Mouse (Mus musculus) left cerebral cortex, adult 18-20 months (tissue): ENCODE measurements around the gene Boll. TPM values are rescaled to one million over a fixed set of nuclear protein-coding genes. Genes with fewer than 3 reads are reported as not detected.
"Not testable (repeated sequence)": the region's sequence is repeated elsewhere in the genome, so short reads cannot be mapped to it uniquely, and the experiment has no call there.

Source experiments
- DNase-seq, 2 experiments: peaks; one replicate each; pipeline ENCODE4 v3.0.0; 2021 to 2022; ENCODE audit warnings: low spot score in 2 of 2, mixed read lengths in 1 of 2
- long read RNA-seq, 2 experiments: library from polyadenylated mRNA; stranded (forward); transcript quantifications; one replicate each; pipeline ENCODE4 v2.0.0; 2021
- total RNA-seq, 2 experiments: library from RNA; stranded (reverse); gene quantifications; 2 replicates each; pipeline ENCODE4 v1.2.3; 2021

Gene Boll
- not detected for total RNA-seq
- long read RNA-seq, experiment 1, partial matches to known transcripts = 0 of 1 reads
- long read RNA-seq, experiment 1, other reads (novel, unspliced or antisense) = 1 of 1 reads
- long read RNA-seq, experiment 2 = 0 reads

DNA sequence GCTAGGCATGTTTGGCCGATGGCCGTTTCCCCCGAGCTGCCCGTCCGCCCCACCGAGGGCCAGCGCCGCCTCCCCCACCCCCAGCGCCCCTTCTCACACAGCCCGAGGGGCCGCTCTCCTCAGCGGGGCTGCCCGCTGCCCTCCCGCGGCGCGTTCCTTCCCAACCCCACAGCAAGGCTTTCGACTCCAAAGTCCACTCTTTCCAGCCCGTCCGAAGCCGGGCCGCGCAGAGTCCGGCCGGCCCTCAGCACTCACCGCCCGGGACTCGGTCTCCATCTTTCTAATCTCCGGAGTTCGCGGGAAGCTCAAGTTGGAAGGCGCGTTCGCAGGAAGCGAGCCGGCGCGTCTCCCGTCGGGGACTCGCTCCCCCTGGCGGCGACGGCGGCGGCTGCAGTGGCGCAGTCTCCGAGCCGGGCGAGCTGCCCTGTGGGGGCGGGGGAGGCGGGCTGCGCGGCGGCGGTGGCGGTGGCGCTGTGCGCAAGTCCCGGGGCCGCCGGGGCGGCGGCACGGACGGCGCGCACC is at the start of gene Boll:
Gene Boll (minus strand): TSS at position 426 of the 522 bp plus-strand sequence.
- DNase-seq = peak; percentile 39 to 50

DNA sequence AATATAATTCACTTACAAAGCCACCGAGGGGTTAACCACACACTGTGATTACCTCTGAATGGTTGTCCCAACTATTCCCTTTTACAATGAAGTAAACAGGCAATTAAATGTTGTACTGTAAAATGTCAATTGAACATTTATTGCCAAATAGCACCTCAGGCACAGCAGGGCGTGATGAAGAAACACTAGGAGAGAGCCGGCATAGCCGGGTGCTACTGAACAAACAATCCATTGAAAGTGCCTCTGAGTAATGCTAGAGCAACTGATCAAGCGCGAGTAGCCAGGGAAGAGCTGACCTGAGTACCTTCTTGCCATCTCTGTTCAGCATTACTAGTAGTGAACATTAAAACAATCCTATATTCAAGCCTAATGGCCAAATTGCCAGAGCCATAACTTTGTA is 49.3 kb upstream of the Boll start:
- no peak for DNase-seq

DNA sequence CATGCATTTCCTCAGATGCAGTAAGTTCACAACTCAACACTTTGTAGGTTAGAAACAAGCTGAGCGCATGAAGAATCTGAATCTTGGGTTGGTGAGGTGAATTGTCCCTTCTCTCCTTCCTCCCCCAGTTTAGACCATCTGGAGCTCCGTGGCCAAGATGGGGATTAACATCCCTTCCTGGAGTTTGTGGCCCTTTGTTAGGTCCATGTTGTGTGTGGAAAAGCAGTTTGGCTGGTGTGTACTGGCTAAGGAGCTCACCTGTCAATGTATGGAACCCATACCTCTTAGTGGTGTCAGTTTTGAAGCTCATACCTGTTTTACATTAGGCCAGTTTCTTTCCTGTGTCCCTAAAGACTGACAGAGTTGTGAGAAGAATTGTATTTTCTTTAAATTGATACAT is 47.8 kb upstream of the Boll start:
- no peak for DNase-seq

DNA sequence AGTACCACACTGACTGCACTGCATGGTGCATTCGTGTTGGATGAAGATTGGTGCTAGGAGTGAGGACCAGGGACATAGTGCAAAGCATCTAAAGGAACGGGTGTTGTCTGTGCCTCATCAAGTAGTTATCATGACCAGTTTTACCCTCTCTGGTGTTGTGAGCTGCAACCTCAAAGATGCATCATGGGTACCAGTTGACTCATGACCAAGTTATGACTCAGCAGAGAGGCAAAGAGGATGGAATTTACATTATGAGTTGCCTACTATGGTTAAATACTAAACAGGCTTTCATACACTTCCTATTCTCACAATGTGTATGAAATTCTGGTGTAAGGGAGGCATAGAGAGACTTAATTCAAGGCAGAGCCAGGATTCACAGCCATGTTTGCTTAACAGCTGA is 47.4 kb upstream of the Boll start:
- DNase-seq = no peak

DNA sequence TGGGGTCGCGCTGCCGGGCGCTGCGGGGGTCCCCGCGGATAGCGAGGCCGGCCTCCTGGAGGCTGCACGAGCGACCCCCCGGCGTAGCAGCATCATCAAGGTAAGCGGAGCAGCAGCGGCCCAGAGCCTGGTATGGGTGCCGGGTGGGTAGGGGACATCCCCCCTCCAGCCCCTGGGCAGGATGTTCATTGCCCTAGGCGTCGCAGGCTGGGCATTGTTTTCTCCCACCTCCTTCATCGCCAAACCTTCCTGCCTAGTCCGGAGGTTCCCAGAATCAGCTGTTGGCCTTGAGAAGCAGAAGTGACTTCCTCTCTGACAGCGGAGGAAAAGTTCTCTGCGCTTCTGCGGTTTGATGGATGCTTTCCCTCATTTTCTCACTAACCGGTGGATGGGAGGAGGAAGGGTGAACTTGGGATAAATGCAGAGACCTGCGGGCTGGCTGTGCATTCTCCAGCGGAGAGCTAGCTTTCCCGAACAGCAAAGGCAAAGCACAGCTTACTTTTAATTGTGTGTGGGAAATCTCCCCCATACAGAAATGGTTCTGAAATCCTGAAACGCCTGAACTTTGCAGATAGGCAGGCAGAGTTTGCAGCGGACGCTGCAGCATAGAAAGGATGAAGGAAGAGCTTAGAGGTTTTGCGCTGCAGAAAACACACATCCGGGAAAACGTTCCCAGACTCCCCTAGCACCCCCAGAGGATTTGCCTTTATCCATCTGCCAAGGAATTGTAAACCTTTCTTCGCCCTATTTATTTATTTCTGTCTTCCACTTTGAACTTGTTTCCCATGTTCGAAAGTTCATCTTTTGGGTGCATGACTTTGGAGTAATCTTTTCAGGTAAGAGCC is 43.5 kb upstream of the Boll start:
- peak; percentile 13 to 27 for DNase-seq

DNA sequence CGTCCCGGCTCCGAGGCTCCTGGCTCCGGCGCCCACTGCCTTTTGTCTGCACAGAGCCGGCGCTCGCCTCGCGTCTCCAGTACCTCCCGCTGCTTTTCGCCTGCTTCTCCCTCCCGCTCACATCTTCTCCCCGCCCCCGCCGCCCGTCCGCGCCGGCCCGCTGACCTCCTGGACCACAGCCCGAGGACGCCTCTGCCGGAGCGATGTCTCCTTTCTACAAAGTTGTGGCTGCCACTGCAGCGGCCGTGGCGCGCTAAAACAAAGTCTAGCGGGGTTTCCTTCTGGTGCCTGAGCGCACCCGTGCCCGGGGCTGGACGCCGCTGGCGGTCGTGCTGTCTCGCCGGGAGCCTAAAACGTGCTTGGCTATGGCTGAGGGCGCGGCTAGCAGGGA is 42.7 kb upstream of the Boll start:
- peak; percentile 70 to 76 for DNase-seq

DNA sequence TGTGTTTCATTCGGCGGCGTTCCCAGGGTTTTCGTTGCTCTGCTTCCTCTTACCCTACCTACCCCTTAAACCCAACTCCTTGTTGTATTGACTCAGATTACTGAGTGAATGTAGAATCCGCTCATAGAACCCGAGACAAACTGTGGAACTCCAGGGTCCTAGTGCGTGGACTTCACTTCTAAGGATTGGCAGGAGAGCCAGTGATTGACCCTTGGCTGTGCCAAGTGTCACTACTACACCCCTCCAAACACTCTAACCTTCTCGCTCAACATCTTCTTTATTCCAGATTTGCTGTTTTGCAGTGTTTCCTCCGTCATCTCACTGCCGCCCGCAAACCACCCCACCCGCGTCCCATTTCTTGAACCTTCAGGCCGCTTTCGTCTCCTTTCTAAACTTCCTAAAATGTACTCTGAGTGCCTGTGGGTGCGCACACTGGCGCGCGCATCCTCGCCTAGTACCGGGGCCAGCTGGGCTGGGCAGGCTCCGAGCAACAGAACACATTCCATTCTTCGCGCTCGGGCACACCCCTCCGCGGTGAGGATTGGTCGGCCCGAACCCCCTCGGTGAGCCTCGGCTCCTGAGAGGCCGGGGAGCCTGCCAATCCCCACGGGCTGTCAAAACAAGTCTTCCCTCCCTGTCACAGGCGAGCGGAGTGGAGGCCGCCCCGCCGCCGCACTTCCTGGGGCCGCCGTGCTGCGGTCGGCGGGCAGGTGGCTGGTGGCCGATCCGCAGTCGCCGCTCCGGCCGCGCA is 42.2 kb upstream of the Boll start, which contains the start of gene Plcl1:
Gene Plcl1 (plus strand): TSS at position 650 of the 751 bp plus-strand sequence.
- DNase-seq = peak; percentile 93 to 96

DNA sequence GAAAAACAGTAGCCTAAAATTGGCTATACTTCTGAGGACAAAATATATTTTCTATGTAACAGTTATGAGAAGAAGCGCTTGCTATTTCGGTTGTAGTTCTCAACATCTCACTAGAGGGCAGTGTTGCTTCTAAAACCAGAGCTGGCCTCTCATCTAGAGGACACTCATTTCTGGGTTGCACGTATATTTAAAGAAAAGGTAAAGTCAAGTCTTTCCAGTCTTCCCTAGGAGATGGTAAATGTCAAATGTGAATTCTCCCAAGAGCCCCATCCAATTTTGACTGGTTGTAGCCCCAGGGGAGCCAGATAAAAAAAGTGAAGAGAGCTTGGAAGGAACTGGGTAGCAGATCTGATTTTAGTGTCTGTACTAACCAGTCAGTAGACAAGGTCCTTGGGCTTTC is 41.2 kb upstream of the Boll start:
- DNase-seq = peak; percentile 65 to 80

DNA sequence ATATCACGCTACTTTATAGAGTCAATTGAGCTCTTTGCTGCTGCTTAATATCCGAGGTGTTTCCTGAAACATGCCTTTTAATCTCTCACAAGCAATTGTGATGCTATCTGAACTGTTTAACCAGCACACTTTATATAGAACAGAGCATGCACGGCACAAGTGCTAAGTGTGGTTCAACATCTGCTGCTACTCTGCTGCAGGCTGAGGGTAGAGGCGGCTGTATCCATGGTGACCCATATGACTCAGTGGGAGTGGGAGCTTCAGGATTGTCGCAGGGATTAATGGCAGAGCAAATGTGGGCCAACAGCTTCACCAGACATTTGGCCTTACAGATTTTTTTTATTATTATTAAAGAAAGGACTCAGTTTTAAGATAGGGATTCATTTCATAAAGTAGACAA is 36.6 kb upstream of the Boll start:
- peak; percentile 17 to 52 for DNase-seq

DNA sequence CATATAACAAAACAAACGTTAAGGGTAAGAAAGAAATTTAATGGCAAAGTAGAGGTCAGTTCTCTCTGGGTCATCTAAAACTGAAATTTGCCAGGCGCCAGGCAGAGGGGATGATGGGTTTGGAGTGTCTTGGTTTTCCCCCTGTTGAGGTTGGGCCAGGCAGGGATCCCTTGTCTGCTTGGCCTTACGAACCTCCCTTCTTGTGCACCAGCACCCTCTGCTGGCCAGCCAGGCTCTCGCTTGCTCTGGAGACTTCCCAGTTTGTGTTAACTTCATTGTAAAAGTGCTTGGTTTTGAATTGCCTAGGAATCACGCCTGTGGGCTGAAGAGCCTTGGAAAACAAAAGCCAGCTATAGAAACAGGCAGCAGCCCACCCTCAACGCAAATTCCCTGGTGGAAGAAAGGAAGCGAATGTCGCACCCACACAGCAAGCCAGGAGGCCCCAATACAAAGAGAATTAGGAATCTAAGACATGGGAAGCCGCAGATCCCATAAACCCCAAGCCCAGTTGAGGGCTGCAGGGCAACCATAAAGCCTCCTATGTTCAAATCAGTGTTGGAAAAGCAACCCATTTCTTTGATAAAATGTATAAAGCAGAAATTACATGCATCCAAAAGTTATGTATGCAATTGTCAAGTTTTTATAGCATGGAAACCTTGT is 20.0 kb upstream of the Boll start:
- DNase-seq = peak; percentile 88

DNA sequence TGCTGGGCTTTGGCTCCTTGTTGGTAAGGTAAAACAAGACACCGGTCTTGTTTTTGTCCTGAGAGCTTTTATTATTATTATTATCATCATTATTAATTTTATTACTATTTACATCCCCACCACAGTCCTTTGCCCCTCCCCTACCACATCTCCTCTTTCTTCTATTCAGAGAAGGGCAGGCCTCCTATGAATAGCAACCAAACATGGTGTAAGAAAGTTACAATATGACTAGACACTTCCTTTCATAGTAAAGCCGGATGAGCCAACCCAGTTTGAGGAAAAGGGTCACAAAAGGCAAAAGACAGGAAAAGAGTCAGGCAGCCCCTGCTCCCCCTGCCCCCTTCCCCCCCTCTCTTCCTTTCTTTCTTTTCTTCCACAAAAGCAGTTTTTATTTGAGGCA is 17.3 kb upstream of the Boll start:
- no peak for DNase-seq

DNA sequence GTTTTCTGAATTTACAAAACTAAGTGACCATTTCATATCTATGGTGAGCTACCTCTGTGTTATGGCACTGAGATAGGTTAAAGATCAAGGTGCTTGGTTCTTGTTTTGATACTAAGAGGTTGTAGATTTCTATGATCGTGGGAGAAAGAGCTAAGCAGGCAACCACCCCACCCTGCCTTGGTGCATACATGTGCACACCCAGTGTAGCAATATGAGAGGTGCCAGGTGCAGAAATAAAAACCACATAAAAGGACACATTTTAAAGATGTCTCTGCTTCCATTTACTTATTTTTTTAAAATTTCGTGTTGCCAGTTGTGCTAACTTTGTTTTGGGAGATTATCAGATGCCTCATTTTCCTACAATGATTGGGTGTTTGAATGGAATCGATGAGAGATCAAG is 9.4 kb upstream of the Boll start:
- DNase-seq = no peak

DNA sequence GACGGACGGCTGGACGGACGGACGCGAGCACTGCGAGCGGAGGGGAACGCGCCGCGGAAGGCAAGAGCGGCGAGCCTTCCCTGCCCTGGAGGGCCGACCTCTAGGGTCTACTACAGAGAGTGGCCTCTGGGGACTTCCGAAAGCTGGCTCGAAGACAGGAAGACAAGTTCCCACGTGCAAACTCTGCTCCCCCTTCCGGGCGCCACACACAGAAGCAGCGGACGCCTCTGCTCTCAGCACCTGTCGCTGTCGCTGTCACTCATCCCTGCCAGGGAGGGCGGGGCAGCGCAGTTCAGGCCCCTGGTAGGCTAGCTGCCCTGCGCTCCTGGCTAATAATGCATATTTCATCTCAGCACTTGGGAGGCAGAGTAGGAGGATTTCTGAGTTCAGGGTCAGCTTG is 317 bp upstream of the Boll start:
- no peak for DNase-seq

DNA sequence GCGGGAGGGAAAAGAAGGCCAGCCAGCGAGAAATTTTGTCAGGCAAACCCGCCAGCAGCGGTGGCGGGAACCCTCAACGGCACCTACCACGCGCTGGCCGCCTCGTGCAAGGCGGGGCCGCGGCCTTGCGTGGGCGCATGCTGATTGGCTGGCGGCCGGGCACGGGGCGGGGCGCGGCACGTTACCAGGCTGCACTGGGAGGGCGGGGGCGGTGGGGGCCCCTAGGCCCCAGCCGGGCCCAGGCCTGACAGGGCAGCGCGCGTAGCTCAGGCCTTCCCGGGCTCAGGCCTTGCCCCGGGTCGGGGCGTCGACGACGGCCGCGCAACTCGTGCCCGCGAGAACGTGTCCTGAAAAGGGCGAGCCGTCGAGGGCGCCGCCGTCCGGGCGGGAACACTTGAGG is 635 bp downstream of the Boll start:
- DNase-seq = no peak

DNA sequence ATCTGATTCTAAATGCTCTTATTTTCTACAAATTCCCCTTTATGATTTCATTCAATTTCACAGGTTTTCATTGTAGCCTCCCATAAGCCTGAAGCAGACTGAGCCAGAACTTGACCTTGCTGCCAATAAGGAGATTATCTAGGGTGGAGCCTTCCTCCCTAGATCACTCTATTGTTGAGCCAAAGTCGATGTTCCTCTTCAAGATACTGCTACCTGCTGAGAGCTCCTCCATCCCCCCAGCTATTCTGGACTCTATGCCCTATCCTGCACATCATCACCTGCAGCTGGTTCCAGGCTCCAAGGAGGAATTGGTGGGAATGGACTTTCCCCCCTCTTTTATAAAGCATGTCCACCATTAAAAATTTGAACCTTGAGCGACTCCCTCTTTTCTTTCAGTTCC is 11.4 kb downstream of the Boll start:
- DNase-seq = not testable (repeated sequence)

DNA sequence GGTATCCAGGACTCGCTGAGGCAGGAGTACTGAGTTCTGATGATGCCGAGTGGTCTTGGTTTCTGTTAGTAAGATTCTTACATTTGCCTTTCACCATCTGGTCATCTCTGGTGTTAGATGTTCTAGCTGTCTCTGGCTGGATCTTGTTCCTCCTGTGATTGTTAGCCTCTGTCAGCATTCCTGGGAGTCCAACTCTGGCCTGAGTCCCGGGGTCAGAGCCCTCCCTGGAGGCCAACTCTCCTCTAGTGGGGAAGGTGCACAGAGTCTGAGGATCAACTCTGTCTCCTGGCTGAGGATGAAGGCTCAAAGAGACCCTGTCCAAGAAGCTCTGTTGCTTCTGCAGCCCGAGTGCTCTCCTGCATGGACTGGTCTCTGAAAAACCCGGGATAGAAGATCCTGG is 37.8 kb downstream of the Boll start:
- DNase-seq = not testable (repeated sequence)

DNA sequence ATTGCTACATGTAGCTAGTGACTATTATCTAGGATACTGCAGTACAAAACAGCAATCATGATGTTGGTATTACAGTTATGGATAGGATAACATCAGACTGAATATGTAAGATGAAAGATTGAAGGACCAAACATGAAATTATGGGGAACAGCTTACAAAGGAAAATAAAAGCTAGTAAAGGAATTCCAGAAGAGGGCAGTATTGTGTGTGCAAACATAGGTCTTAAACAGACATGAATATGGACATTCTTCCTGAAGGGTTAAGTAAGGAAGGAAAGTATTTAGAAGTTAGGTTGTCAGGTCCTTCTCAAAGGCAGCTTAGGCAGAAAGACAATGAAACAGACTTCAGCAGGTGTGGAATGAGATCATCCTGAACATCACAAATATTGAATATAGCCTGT is 62.2 kb downstream of the Boll start:
- no peak for DNase-seq

DNA sequence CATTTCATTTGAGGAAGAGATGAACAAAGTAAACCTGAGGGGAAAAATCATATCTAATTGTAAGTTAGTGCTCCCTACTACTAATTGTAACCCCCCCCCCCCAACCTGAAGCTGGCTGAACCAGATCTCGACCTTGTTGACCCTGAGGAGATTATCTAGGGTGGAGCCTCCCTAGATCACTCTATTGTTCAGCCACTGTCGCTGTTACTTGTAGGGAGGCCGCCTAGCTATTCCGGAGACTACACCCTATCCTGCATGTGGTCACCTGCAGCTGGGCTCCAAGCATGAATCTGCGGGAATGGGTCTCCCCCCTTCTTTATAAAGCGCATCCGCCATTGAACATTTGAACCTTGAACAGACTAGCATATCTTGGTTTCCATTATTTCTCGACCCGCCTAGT is 84.2 kb downstream of the Boll start:
- no peak for DNase-seq

DNA sequence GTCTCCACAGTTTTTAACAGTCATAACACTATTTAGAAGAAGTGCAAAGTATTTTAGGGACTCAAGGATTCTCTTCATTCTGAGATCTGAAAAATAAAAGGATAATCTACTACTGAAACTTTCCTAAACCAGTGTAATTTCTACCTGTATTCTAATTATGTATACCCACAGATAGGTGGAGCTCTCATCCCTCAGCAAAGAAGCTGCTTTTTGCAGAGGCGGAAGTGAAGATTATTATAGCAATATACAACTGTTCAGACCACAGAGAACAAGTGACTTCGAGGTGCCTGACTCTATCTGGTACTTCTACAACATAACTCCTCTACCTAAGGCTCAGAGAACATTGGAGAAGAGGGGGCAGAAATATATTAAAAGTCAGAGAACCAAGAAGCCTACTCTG is 97.8 kb downstream of the Boll start:
- DNase-seq = no peak

DNA sequence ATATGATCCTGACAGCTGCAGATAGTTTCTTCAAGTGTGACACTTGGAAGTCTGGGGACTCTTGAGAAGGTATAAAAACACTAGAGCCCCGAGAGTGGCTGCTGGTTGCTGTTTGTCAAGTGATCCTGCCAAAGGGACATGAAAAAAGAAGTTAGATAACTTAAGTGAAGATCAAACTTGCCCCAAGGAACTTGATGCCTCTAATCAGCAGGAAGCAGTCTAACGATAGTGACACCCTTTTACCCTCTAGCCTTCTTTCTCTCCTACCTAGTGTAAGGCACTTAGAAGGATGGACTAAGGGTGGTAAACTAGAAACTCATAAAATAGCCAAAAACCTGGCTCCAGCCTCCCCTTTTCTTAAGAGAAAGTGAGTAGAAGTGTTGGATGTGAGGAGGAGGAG is 98.9 kb downstream of the Boll start:
- no peak for DNase-seq

DNA sequence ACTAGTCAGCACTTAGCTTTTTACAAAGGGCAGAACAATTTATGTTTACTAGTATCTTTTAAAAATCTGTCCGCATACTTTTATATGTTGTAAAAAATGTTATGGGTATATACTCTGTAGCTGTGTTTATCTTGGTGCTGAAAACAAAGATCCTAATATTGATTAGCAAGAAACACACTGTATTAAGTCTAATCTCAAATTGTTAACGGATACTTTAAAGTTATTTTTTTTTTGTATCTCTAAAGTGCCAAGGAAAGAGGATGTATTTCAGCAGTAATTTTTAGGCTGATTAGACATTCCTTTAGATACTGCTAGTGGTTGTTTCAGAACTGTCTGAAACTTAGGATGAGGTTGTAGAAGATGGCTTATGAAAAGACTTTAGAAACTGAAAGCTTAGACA is 116.9 kb downstream of the Boll start:
- DNase-seq = no peak
